Mouse (Mus musculus) left cerebral cortex, adult 18-20 months (tissue): ENCODE results near the gene Abat. TPM values are rescaled to one million over a fixed set of nuclear protein-coding genes. Genes with fewer than 3 reads are reported as not detected.

Experiments
- DNase-seq, 2 experiments: peaks; one replicate each; pipeline ENCODE4 v3.0.0; 2021 to 2022; ENCODE audit warnings: low spot score in 2 of 2, mixed read lengths in 1 of 2
- long read RNA-seq, 2 experiments: library from polyadenylated mRNA; stranded (forward); transcript quantifications; one replicate each; pipeline ENCODE4 v2.0.0; 2021
- total RNA-seq, 2 experiments: library from RNA; stranded (reverse); gene quantifications; 2 replicates each; pipeline ENCODE4 v1.2.3; 2021

Gene Abat
- 100 to 1,000 TPM; 145 to 155 TPM for total RNA-seq
- long read RNA-seq, experiment 1, full-length matches to known transcripts, result 78 of 142 reads
- long read RNA-seq, experiment 1, partial matches to known transcripts, result 60 of 142 reads
- long read RNA-seq, experiment 1, other reads (novel, unspliced or antisense), result 4 of 142 reads
- long read RNA-seq, experiment 2, full-length matches to known transcripts, result 55 of 100 reads
- long read RNA-seq, experiment 2, partial matches to known transcripts, result 43 of 100 reads
- long read RNA-seq, experiment 2, other reads (novel, unspliced or antisense), result 2 of 100 reads

GRCm38 (mm10) chr16:8513236-8513906, at the start of gene Abat:
Gene Abat (plus strand): TSS chr16:8513429.
- peak; percentile 91 to 96 for DNase-seq

DNA sequence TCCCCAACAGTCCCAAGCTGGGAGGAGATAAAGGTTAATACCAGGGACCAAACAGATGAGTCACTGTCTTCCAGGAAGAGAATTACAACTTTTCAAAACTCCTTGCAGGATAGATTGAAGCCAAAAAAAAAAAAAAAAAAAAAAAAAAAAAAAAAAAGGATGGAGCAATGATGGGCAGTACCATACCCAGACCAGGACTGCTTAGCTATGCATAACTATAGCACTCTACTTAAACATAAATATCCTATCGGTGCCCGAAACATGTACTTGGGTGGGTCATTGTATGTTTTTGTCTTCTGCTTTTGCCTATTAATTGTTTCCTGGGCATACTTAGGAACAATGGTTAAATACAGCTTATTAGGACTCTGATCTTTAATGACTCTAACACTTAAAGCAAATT, 43.1 kb upstream of the Abat start:
- DNase-seq, result no peak

DNA sequence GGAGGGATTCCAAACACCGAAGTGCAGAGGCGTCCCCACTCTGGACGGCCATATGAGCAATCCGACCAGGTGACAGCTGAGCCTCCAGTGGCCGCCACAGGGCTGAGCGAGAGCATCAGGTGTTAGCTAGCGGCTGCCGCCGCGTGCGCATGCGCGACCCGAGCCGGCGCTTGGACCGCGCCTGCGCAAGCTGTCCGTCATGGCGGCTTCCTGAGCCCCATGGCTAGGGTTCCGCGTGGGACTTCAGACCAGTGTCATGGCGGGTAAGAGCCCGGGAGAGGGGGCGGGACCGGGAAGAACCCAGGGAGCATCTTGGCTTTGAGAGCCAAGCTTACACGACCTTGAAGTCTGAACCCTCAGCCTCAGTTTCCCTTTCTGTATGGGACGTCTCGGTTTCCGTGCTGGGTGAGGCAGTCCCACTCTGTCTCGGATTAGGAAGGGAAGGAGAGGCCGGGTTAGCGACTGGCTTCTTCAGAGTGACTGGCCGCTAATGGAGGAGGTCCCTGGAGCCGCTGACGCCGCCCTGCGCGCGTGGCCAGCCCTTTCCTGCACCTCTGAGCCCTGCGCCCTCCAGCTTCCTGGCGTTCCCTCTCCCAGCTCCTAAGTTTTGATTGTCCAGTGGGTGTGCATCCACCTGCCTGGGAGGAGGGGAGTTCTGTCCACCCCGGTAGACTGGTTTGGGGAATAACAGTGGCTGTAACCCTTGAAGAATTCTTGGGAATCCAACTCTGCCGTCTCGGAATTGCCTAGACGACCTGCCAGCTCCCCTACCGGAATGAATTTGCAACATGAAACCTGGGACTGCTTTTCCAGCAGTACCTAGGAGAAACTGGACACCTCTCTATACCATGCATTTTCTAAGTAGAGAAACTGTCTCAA, 42.4 kb upstream of the Abat start, which contains the start of gene Mettl22:
Gene Mettl22, plus strand, starts transcription at position 186 of the 879 bp plus-strand sequence.
- peak; percentile 88 to 92 for DNase-seq

GRCm38 (mm10) chr16:8487396-8488005, 25.7 kb upstream of the Abat start:
- no peak for DNase-seq

- DNase-seq, result no peak
These were observed 23.9 kb upstream of the Abat start for GRCm38 (mm10) chr16:8489340-8489739.

GRCm38 (mm10) chr16:8491743-8492490, 21.3 kb upstream of the Abat start:
- no peak for DNase-seq

GRCm38 (mm10) chr16:8494268-8494667, 19.0 kb upstream of the Abat start:
- peak; percentile 54 to 65 for DNase-seq

- DNase-seq, result no peak
These were observed 16.3 kb upstream of the Abat start for GRCm38 (mm10) chr16:8496967-8497366.

DNA sequence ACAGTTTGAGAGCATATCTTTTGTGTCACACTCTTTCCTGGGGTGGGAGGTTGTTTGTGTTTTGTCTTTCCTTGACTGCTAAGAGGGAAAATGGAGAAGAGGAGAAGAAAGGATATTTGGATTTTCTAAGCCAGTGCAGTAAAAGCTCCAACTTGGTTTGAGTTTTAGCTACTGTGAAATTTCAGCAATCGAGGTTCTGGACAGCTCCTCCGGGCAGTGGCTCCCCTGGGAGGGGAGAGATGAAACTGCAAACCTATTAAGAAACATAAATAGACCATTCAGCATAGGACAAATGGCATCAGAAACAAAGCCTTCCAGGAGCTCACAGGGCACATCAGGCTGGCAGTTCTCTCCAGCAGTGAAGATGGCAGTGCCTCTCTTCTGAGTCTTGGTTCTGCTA, 9.0 kb upstream of the Abat start:
- DNase-seq, result no peak

- no peak for DNase-seq
These were observed 3.3 kb upstream of the Abat start for GRCm38 (mm10) chr16:8509894-8510293.

DNA sequence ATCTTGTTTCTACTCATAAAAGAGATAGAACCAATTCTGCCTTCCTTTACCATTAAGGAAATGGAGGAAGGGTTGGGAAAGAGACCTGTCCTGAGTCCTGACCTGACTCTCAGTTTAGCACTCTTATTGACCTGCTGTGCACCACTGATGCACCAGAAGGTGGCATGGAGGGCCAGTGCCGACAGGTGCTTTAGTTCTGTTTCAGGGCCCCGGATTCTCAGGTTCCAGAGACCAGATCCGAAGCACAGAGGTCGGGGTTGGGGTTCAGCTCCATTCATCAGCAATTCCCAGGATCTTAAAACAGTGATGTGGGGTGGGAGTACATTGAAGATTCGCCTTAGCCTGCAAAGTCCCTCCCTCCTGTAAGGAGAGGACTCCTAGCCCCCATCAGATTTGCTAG, 399 bp upstream of the Abat start:
- no peak for DNase-seq

GRCm38 (mm10) chr16:8514180-8514579, 951 bp downstream of the Abat start:
- DNase-seq, result no peak

DNA sequence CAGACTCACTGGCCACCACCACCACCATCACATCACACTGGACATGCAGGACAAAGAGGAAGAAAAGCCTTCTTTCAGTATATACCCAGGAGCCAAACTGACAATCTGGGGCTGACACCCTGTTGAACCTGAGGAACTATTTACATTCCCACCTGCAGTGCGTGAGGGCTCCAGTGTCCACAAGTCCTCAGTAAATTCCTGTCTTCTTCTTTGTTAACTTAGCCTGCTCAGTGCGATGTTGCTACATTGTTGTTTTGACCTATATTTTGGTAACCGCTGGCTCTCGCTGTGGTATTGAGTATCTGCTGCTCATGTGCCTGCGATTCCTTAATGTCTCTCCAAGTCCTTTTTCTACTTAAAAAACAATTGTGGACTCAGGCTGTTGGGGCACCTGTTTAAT, 7.3 kb downstream of the Abat start:
- no peak for DNase-seq

DNA sequence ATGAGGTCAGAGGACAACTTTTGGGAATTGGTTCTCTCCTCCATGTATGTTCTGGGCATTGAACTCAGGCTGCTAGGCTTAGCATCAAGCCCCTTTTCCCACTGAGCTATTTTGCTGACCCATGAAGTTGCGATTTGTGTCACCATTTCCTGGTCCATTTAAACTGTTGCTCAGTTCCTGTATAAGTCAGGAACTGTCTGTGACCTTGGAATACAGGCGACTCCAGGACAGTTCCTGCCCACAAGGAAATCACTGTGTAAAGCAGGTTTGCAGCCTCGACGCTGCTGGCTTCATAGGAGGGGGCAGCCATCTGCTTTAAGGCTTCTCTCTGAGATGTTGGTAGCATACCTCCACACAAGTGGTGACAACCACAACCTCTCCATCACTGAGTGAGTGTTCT, 8.1 kb downstream of the Abat start:
- no peak for DNase-seq

GRCm38 (mm10) chr16:8523480-8524144, 10.4 kb downstream of the Abat start:
- DNase-seq, result peak; percentile 25 to 35

- DNase-seq, result no peak
These were observed 11.1 kb downstream of the Abat start for GRCm38 (mm10) chr16:8524163-8524847.

DNA sequence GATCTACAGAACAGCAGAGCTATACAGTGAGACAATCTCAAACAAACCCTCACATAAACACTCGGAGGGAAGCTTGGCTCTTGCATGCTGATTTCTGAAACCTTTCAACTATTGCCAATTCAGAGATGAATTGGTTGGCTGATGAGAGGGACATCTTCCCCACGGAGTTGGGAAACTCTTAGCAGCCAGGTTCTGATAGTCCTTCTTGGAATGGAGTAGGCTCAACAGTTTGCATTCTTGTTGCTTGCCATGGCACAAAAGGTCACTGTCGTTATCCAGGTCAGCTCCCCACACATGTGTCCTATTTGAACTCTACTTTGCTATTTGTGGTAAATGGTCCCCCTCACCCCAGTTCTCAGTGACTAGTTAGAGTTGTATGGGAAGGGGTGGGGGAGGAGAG, 12.1 kb downstream of the Abat start:
- no peak for DNase-seq

- no peak for DNase-seq
These were observed 12.6 kb downstream of the Abat start for GRCm38 (mm10) chr16:8525877-8526276.

DNA sequence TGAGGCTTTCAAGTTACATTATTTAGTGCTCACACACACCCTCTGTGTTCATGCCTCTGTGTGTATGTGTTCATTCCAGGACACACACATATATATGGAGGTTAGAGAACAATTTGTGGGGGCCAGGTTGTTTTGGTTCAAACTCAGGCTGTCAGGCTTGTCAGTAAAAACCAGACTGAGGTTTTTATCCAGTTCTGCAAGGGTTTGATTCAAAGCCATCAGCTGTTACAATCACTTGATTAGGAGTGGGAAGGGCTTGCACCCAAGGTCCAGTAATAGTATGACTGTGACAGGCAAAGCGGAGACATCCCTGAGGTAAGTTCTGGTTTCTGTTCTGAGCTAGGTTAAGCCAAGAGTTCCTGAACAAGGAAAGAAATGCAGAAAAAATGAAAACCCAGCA, 16.2 kb downstream of the Abat start:
- DNase-seq, result no peak

GRCm38 (mm10) chr16:8530018-8530417, 16.8 kb downstream of the Abat start:
- no peak for DNase-seq
